Mouse (Mus musculus): ENCODE measurements around the gene Polr2e. TPM values are rescaled to one million over a fixed set of nuclear protein-coding genes. Genes with fewer than 3 reads are reported as not detected.

Gene Polr2e
- total and polyA plus RNA-seq, 3 experiments, result 105 to 194 (median 127) TPM

DNA sequence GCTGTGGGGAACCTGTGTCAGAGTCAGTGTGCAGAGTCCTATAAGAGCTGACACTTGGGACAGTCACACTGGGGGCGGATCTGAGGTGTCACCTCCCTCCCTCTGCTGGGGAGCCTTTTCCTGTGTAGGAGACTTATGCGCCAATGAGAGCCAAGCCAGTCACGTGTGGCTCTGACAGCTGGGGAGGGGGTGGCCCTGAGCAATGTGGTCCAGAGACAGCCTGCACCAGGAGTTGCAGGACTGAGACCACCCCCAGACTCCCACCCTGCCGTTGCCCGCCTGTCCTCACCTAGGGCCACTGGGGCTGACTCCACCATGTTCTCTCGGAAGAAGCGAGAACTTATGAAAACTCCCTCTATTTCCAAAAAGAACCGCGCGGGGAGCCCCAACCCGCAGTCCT, 23.1 kb downstream of the Polr2e start, which contains the start of gene Arhgap45 (continued):
- no peak for TF ChIP-seq ZMIZ1 (IDR thresholded peaks at IDR 0.05; ENCODE audit: low read depth, low read length)
- peak; percentile 46; the same call in 1 of the 2 replicates for TF ChIP-seq MEF2A (IDR thresholded peaks at IDR 0.05; ENCODE audit: borderline replicate concordance, low read depth, low read length)
- TF ChIP-seq ETS1 (conservative IDR thresholded peaks at IDR 0.05; ENCODE audit: low read depth, low read length), result peak; percentile 55
- TF ChIP-seq ZNF384 (IDR thresholded peaks at IDR 0.05; ENCODE audit: low read depth, low read length), result no peak
- no peak for TF ChIP-seq GABPA (IDR thresholded peaks at IDR 0.05; ENCODE audit: insufficient replicate concordance, low read depth, low read length)
- TF ChIP-seq NELFE (IDR thresholded peaks at IDR 0.05; ENCODE audit: low read depth, low read length), result 0 out of 2 replicates have a peak, but pooled peaks have one; percentile 48

DNA sequence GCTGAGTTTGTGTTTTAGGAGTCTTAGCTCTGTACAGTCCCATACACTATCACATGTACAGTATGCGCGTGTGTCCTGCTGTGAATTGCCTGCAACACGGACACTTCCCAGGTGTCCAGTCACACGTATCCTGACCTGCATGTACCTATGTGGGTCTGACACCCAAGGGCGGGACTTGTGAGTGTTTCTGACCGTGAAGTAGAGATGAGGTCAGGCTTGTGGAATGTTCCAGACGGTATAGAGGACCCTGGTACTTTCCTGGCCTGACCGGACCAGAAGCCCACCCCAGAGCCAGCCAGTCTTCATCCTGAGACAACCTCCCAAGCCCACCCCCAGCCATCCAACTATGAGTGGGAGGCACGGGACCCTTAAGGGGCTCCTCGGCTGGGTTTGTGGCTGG, 24.0 kb downstream of the Polr2e start:
- Histone ChIP-seq H3K4me1 (ENCODE audit: control insufficient read depth in 1 of 2, insufficient read depth in 2 of 2) (peaks cover 12 to 34% of the 10 kb centered on the region in 2 experiments), H3K9me3 (replicated peaks; ENCODE audit: low read length) (no peaks in the 10 kb centered on the region), H3K36me3 (replicated peaks in 1 of 2; ENCODE audit: control insufficient read depth in 1 of 2, insufficient read depth in 1 of 2, low read length in 1 of 2) (peaks cover 37 to 75% of the 10 kb centered on the region in 2 experiments), H3K4me3 (replicated peaks in 1 of 3; ENCODE audit: low read depth in 2 of 3, low read length in 2 of 3, poor library complexity in 1 of 3) (no peak overlapping the region), H3K4me2 (ENCODE audit: insufficient read depth, low read depth, poor library complexity, severe bottlenecking) (no peak overlapping the region), H3K9ac (ENCODE audit: insufficient read depth, low read depth) (no peak overlapping the region), H3K27me3 (replicated peaks) (no peaks in the 10 kb centered on the region), H3K27ac (ENCODE audit: insufficient read depth, low read depth) (no peak overlapping the region), H3K79me2 (replicated peaks; ENCODE audit: control insufficient read depth, extremely low read depth, insufficient read depth, poor library complexity, severe bottlenecking) (peaks cover 8% of the 10 kb centered on the region)
- in situ Hi-C loops (cut with MboI; ENCODE audit: low pct_ligation_motif_present, low pct_unique_long_range_greater_than_20kb, low sequenced_read_pairs), result no loop called here
- dilution Hi-C loops (cut with MboI; ENCODE audit: extremely low pct_ligation_motif_present, extremely low pct_unique_long_range_greater_than_20kb, low sequenced_read_pairs), result no loop called here
- DNase-seq (ENCODE audit: extremely low read depth), result no peak
- TF ChIP-seq MYC (IDR thresholded peaks at IDR 0.05; ENCODE audit: low read depth, low read length) (no peak), CHD1 (IDR thresholded peaks at IDR 0.05; ENCODE audit: low read depth, low read length) (no peak), KAT2A (IDR thresholded peaks at IDR 0.05; ENCODE audit: insufficient replicate concordance, low read length) (no peak), BHLHE40 (IDR thresholded peaks at IDR 0.05; ENCODE audit: low read depth, low read length) (no peak), RCOR1 (conservative IDR thresholded peaks at IDR 0.05; ENCODE audit: low read depth, low read length) (no peak), IRF4 (IDR thresholded peaks at IDR 0.05; ENCODE audit: low read depth, low read length) (no peak), GABPA (IDR thresholded peaks at IDR 0.05; ENCODE audit: insufficient replicate concordance, low read depth, low read length) (no peak), RAD21 (IDR thresholded peaks at IDR 0.05; ENCODE audit: low read depth, low read length) (no peak), MXI1 (IDR thresholded peaks at IDR 0.05; ENCODE audit: low read depth, low read length) (no peak), USF2 (conservative IDR thresholded peaks at IDR 0.05; ENCODE audit: low read depth, low read length) (no peak), ZC3H11A (IDR thresholded peaks at IDR 0.05; ENCODE audit: low read depth, low read length) (no peak), ZKSCAN1 (IDR thresholded peaks at IDR 0.05; ENCODE audit: borderline replicate concordance, low read depth, low read length) (no peak), MAZ (IDR thresholded peaks at IDR 0.05; ENCODE audit: low read depth, low read length) (no peak), E2F4 (IDR thresholded peaks at IDR 0.05; ENCODE audit: insufficient replicate concordance, low read depth, low read length) (no peak), JUND (conservative IDR thresholded peaks at IDR 0.05; ENCODE audit: low read depth, low read length) (no peak), HCFC1 (IDR thresholded peaks at IDR 0.05; ENCODE audit: low read depth, low read length) (no peak), NELFE (IDR thresholded peaks at IDR 0.05; ENCODE audit: low read depth, low read length) (no peak), POLR2A (IDR thresholded peaks at IDR 0.05; ENCODE audit: low read depth, low read length) (no peak)
